In genomic region chr5:35042431-35043109, GRCm38 (mm10) we compare ENCODE assay signal across 8 mouse cellular contexts. TPM values are rescaled to one million over a fixed set of nuclear protein-coding genes. Genes with fewer than 3 reads are reported as not detected.
DNase-seq lines count a peak whose midpoint lies in the region; ATAC-seq and TF ChIP-seq lines count a peak whose summit lies in the region.

No protein-coding gene starts in this region.

- no peaks in the 10 kb centered on the region for H3K36me3 ChIP-seq in embryonic facial prominence, embryonic 13.5 days
- no peaks in the 10 kb centered on the region for H3K36me3 ChIP-seq in embryonic facial prominence, embryonic 10.5 days (replicated peaks)
- H3K36me3 ChIP-seq in intestine, embryonic 14.5 days (ENCODE audit: control insufficient read depth, insufficient read depth, low read length), result no peaks in the 10 kb centered on the region
- no peaks in the 10 kb centered on the region for H3K36me3 ChIP-seq in midbrain, postnatal 0 days (ENCODE audit: insufficient read depth, low read length)

- no peak for ATAC-seq in embryonic facial prominence, embryonic 13.5 days (ENCODE audit: insufficient number of reproducible peaks, insufficient read depth, low FRiP score, low TSS enrichment, low read depth)
- ATAC-seq in CD4-positive, CD25-positive, alpha-beta regulatory T cell, adult 4 months, result peak; percentile 83
- peak; percentile 41; the same call in 1 of the 2 replicates for ATAC-seq in intestine, embryonic 14.5 days (replicated peaks; ENCODE audit: low FRiP score, low TSS enrichment, low read depth)
- ATAC-seq in midbrain, postnatal 0 days (ENCODE audit: low FRiP score), result peak; percentile 6; the same call in 1 of the 2 replicates

- H3K9me3 ChIP-seq in embryonic facial prominence, embryonic 13.5 days, result no peaks in the 10 kb centered on the region
- H3K9me3 ChIP-seq in embryonic facial prominence, embryonic 10.5 days, result no peaks in the 10 kb centered on the region
- no peaks in the 10 kb centered on the region for H3K9me3 ChIP-seq in intestine, embryonic 14.5 days (ENCODE audit: control insufficient read depth, low read length)
- no peaks in the 10 kb centered on the region for H3K9me3 ChIP-seq in midbrain, postnatal 0 days (ENCODE audit: low read length)

- no peaks in the 10 kb centered on the region for H3K27me3 ChIP-seq in embryonic facial prominence, embryonic 13.5 days
- H3K27me3 ChIP-seq in embryonic facial prominence, embryonic 10.5 days (replicated peaks; ENCODE audit: low read depth, poor library complexity, severe bottlenecking), result no peaks in the 10 kb centered on the region
- no peaks in the 10 kb centered on the region for H3K27me3 ChIP-seq in intestine, embryonic 14.5 days (replicated peaks; ENCODE audit: control insufficient read depth, insufficient read depth, low read length)
- no peaks in the 10 kb centered on the region for H3K27me3 ChIP-seq in midbrain, postnatal 0 days (ENCODE audit: insufficient read depth, low read length)

- H3K4me1 ChIP-seq in embryonic facial prominence, embryonic 13.5 days, result 0 out of 2 replicates have a peak, but pooled peaks cover 3% of the 10 kb centered on the region
- peaks cover 19% of the 10 kb centered on the region for H3K4me1 ChIP-seq in embryonic facial prominence, embryonic 10.5 days
- H3K4me1 ChIP-seq in intestine, embryonic 14.5 days (replicated peaks; ENCODE audit: control insufficient read depth, insufficient read depth, low read length), result no peaks in the 10 kb centered on the region
- no peaks in the 10 kb centered on the region for H3K4me1 ChIP-seq in midbrain, postnatal 0 days (ENCODE audit: insufficient read depth, low read length)

- peak overlapping the region; percentile 11; the same call in 1 of the 2 replicates for H3K9ac ChIP-seq in embryonic facial prominence, embryonic 13.5 days
- no peak overlapping the region for H3K9ac ChIP-seq in intestine, embryonic 14.5 days (ENCODE audit: low read length)
- H3K9ac ChIP-seq in midbrain, postnatal 0 days (replicated peaks; ENCODE audit: low read length, poor library complexity, severe bottlenecking), result no peak overlapping the region

- 69% methylated on average over 10 of the region's 10 CpGs for WGBS in embryonic facial prominence, embryonic 13.5 days
- 82% methylated on average over 10 of the region's 10 CpGs for WGBS in embryonic facial prominence, embryonic 10.5 days
- 71% methylated on average over 10 of the region's 10 CpGs for WGBS in intestine, embryonic 14.5 days
- 79% methylated on average over 10 of the region's 10 CpGs for WGBS in midbrain, postnatal 0 days

- H3K4me3 ChIP-seq in embryonic facial prominence, embryonic 13.5 days, result no peak overlapping the region
- no peak overlapping the region for H3K4me3 ChIP-seq in embryonic facial prominence, embryonic 10.5 days
- H3K4me3 ChIP-seq in intestine, embryonic 14.5 days (ENCODE audit: low read depth, low read length), result no peak overlapping the region
- H3K4me3 ChIP-seq in midbrain, postnatal 0 days (ENCODE audit: low read depth, low read length), result no peak overlapping the region

- H3K27ac ChIP-seq in embryonic facial prominence, embryonic 13.5 days, result no peak overlapping the region
- no peak overlapping the region for H3K27ac ChIP-seq in embryonic facial prominence, embryonic 10.5 days (replicated peaks)
- no peak overlapping the region for H3K27ac ChIP-seq in intestine, embryonic 14.5 days (ENCODE audit: low read depth)
- H3K27ac ChIP-seq in midbrain, postnatal 0 days (ENCODE audit: low read depth, low read length), result no peak overlapping the region

- no peak for DNase-seq in embryonic facial prominence, embryonic 10.5 days (ENCODE audit: low spot score)
- DNase-seq in intestine, embryonic 14.5 days (ENCODE audit: low spot score), result no peak
- no peak for DNase-seq in midbrain, postnatal 0 days (ENCODE audit: low spot score)
- DNase-seq in urinary bladder, postnatal 10 days (ENCODE audit: low spot score), result no peak
- DNase-seq in adipocyte (ENCODE audit: low spot score), result no peak
- no peak for DNase-seq in lung, postnatal 36 days

- no peak overlapping the region for H3K4me2 ChIP-seq in embryonic facial prominence, embryonic 13.5 days
- H3K4me2 ChIP-seq in intestine, embryonic 14.5 days (ENCODE audit: low read length), result no peak overlapping the region
- no peak overlapping the region for H3K4me2 ChIP-seq in midbrain, postnatal 0 days (ENCODE audit: low read depth, low read length, poor library complexity, severe bottlenecking)

- TF ChIP-seq CTCF in midbrain, postnatal 0 days (IDR thresholded peaks at IDR 0.05), result no peak

RNA-seq across cellular contexts. Expression of gene Hgfac, which starts 1.3 kb away (rescaled TPM):
- polyA plus RNA-seq in embryonic facial prominence, embryonic 13.5 days (2015; fragmentation: Nextera tagmentation; extraction: Ambion mirVana), result 1.4 and 3.1 TPM in 2 replicates
- 0.08 and 0.82 TPM in 2 replicates for polyA plus RNA-seq in embryonic facial prominence, embryonic 10.5 days (2016; fragmentation: Nextera tagmentation; extraction: Ambion mirVana)
- polyA plus RNA-seq in CD4-positive, CD25-positive, alpha-beta regulatory T cell, adult 4 months (2017; shearing (Covaris generic)), result 1 to 10 TPM; 6.7 to 7.9 TPM
- polyA plus RNA-seq in intestine, embryonic 14.5 days (2014; fragmentation: Nextera tagmentation; extraction: Ambion mirVana), result 1.3 and 1.7 TPM in 2 replicates
- total RNA-seq in midbrain, postnatal 0 days (2014; rRNA removed), result 0.11 and 0.71 TPM in 2 replicates
- polyA plus RNA-seq in midbrain, postnatal 0 days (2015; fragmentation: Nextera tagmentation; extraction: Ambion mirVana), result 0.23 TPM in 1 of 2 replicates, not detected in the other

RNA-seq across cellular contexts. Expression of gene Dok7, which starts 14.0 kb away (rescaled TPM):
- 1.1 and 1.7 TPM in 2 replicates for polyA plus RNA-seq in embryonic facial prominence, embryonic 13.5 days (2015; fragmentation: Nextera tagmentation; extraction: Ambion mirVana)
- 0.34 and 0.35 TPM in 2 replicates for polyA plus RNA-seq in embryonic facial prominence, embryonic 10.5 days (2016; fragmentation: Nextera tagmentation; extraction: Ambion mirVana)
- polyA plus RNA-seq in CD4-positive, CD25-positive, alpha-beta regulatory T cell, adult 4 months (2017; shearing (Covaris generic)), result not detected
- 0.86 and 1.4 TPM in 2 replicates for polyA plus RNA-seq in intestine, embryonic 14.5 days (2014; fragmentation: Nextera tagmentation; extraction: Ambion mirVana)
- total RNA-seq in midbrain, postnatal 0 days (2014; rRNA removed), result 22.1 and 25.1 TPM in 2 replicates
- polyA plus RNA-seq in midbrain, postnatal 0 days (2015; fragmentation: Nextera tagmentation; extraction: Ambion mirVana), result 10.8 and 11.1 TPM in 2 replicates
